ENCODE assay signal across 8 mouse cellular contexts in genomic region chr11:87442643-87443372, GRCm38 (mm10). TPM values are rescaled to one million over a fixed set of nuclear protein-coding genes. Genes with fewer than 3 reads are reported as not detected.
DNase-seq lines count a peak whose midpoint lies in the region; ATAC-seq and TF ChIP-seq lines count a peak whose summit lies in the region.
"Not testable (repeated sequence)": the region's sequence is repeated elsewhere in the genome, so short reads cannot be mapped to it uniquely, and the experiment has no call there.

No protein-coding gene starts in this region.

- under 1% methylated on average over 33 of the region's 62 CpGs for WGBS in heart, embryonic 12.5 days
- WGBS in kidney, embryonic 16.5 days: under 1% methylated on average over 29 of the region's 62 CpGs
- 1% methylated on average over 34 of the region's 62 CpGs for WGBS in liver, adult 2 months

- peak; percentile 87 for DNase-seq in A20 (ENCODE audit: low read depth, low spot score)
- peak; percentile 69 for DNase-seq in liver, adult 2 months (ENCODE audit: extremely low read depth, low read depth, low spot score)
- peak; percentile 83 to 84 for DNase-seq in spleen, postnatal 36 days (ENCODE audit: low spot score in 2 of 2)

- H3K36me3 ChIP-seq in heart, embryonic 12.5 days; kidney, embryonic 16.5 days (ENCODE audit: insufficient read depth, low read length); liver, adult 2 months (ENCODE audit: control insufficient read depth, insufficient read depth, low read length): not testable (repeated sequence)

- H3K79me2 ChIP-seq in liver, adult 2 months (ENCODE audit: control insufficient read depth, insufficient read depth, low read length): not testable (repeated sequence)

- H3K4me2 ChIP-seq in heart, embryonic 12.5 days: peak overlapping the region; percentile 70
- peak overlapping the region; percentile 61 for H3K4me2 ChIP-seq in kidney, embryonic 16.5 days (replicated peaks; ENCODE audit: low read depth, low read length)

- peak overlapping the region; percentile 56; the same call in 1 of the 2 replicates for H3K9ac ChIP-seq in heart, embryonic 12.5 days
- peak overlapping the region; percentile 62; the same call in 1 of the 2 replicates for H3K9ac ChIP-seq in kidney, embryonic 16.5 days (replicated peaks; ENCODE audit: low read length)
- peak overlapping the region; percentile 85 for H3K9ac ChIP-seq in liver, adult 2 months (ENCODE audit: low read depth, low read length)

- not testable (repeated sequence) for TF ChIP-seq CTCF in bone marrow macrophage, adult 2 months (IDR thresholded peaks at IDR 0.05; ENCODE audit: low read depth, low read length)
- TF ChIP-seq CTCF in liver, adult 2 months (IDR thresholded peaks at IDR 0.05; ENCODE audit: low read depth, low read length): peak; percentile 12; the same call in 1 of the 2 replicates

- not testable (repeated sequence) for TF ChIP-seq POLR2A in bone marrow macrophage, adult 2 months (IDR thresholded peaks at IDR 0.05; ENCODE audit: borderline replicate concordance, low read depth, low read length); liver, adult 2 months (IDR thresholded peaks at IDR 0.05; ENCODE audit: extremely low read depth, insufficient read depth, low read length)

- not testable (repeated sequence) for H3K9me3 ChIP-seq in heart, embryonic 12.5 days (replicated peaks); kidney, embryonic 16.5 days (ENCODE audit: low read length)

- H3K27ac ChIP-seq in bone marrow macrophage, adult 2 months (ENCODE audit: insufficient read depth, low read depth, low read length): peak overlapping the region; percentile 44
- H3K27ac ChIP-seq in heart, embryonic 12.5 days (ENCODE audit: poor library complexity, severe bottlenecking): peak overlapping the region; percentile 60
- peak overlapping the region; percentile 75 for H3K27ac ChIP-seq in kidney, embryonic 16.5 days (ENCODE audit: low read length)
- H3K27ac ChIP-seq in liver, adult 2 months (replicated peaks; ENCODE audit: insufficient read depth, low read depth, low read length): peak overlapping the region; percentile 90

- ATAC-seq in erythroid progenitor cell, adult 5-6 weeks (replicated peaks; ENCODE audit: low FRiP score, poor library complexity, severe bottlenecking): peak; percentile 99
- ATAC-seq in heart, embryonic 12.5 days (ENCODE audit: insufficient number of reproducible peaks, low FRiP score): peak; percentile 99
- peak; percentile 98 for ATAC-seq in kidney, embryonic 16.5 days (ENCODE audit: low FRiP score, low TSS enrichment)
- peak; percentile 99 for ATAC-seq in monocyte, adult 5-6 weeks (replicated peaks; ENCODE audit: insufficient number of reproducible peaks, low FRiP score, low TSS enrichment, poor library complexity, severe bottlenecking)

- H3K4me1 ChIP-seq in bone marrow macrophage, adult 2 months (ENCODE audit: control insufficient read depth, insufficient read depth, low read length); heart, embryonic 12.5 days (replicated peaks); liver, adult 2 months (ENCODE audit: control insufficient read depth, insufficient read depth, low read length): not testable (repeated sequence)
- H3K4me1 ChIP-seq in kidney, embryonic 16.5 days (ENCODE audit: insufficient read depth, low read length): peaks cover 12% of the 10 kb centered on the region

- peak overlapping the region; percentile 45 for H3K4me3 ChIP-seq in bone marrow macrophage, adult 2 months (ENCODE audit: insufficient read depth, low read length)
- H3K4me3 ChIP-seq in heart, embryonic 12.5 days: peak overlapping the region; percentile 39
- peak overlapping the region; percentile 37 for H3K4me3 ChIP-seq in kidney, embryonic 16.5 days (ENCODE audit: low read length)
- H3K4me3 ChIP-seq in liver, adult 2 months (ENCODE audit: insufficient read depth, low read depth, low read length): peak overlapping the region; percentile 53; the same call in 1 of the 2 replicates

- H3K27me3 ChIP-seq in heart, embryonic 12.5 days (replicated peaks); kidney, embryonic 16.5 days (ENCODE audit: insufficient read depth, low read length); liver, adult 2 months (ENCODE audit: control insufficient read depth, insufficient read depth, low read length): not testable (repeated sequence)

RNA-seq across cellular contexts. Expression of gene Tex14, which starts 37.9 kb away (rescaled TPM):
- polyA plus RNA-seq in bone marrow macrophage, adult 2 months (2012; ENCODE audit: insufficient read depth, insufficient read length, missing spikeins): not detected in 2 replicates
- total RNA-seq in erythroid progenitor cell, adult 5-6 weeks (2015; ENCODE audit: low replicate concordance): 8.8 TPM in 1 of 2 replicates, not detected in the other
- total RNA-seq in erythroid progenitor cell, adult 5-6 weeks (2017; ENCODE audit: low replicate concordance): not detected in 2 replicates
- polyA plus RNA-seq in heart, embryonic 12.5 days (2016; fragmentation: Nextera tagmentation; extraction: Ambion mirVana): 0.27 and 0.45 TPM in 2 replicates
- polyA plus RNA-seq in kidney, embryonic 16.5 days (2015; fragmentation: Nextera tagmentation; extraction: Ambion mirVana): 0.31 and 0.76 TPM in 2 replicates
- total RNA-seq in liver, adult 2 months (2014; rRNA removed): 0.07 and 0.28 TPM in 2 replicates
- polyA plus RNA-seq in liver, adult 2 months (2012; rRNA removed): 0.02 TPM in 1 of 2 replicates, not detected in the other
- 3.7 to 4.4 TPM in 2 of 3 replicates, not detected in the other for total RNA-seq in monocyte, adult 5-6 weeks (2017)

RNA-seq across cellular contexts. Expression of gene Rad51c, which starts 38.1 kb away (rescaled TPM):
- 3.4 and 3.7 TPM in 2 replicates for polyA plus RNA-seq in bone marrow macrophage, adult 2 months (2012; ENCODE audit: insufficient read depth, insufficient read length, missing spikeins)
- 5.0 and 5.4 TPM in 2 replicates for total RNA-seq in erythroid progenitor cell, adult 5-6 weeks (2015; ENCODE audit: low replicate concordance)
- total RNA-seq in erythroid progenitor cell, adult 5-6 weeks (2017; ENCODE audit: low replicate concordance): 13.2 and 14.8 TPM in 2 replicates
- polyA plus RNA-seq in heart, embryonic 12.5 days (2016; fragmentation: Nextera tagmentation; extraction: Ambion mirVana): 10.8 and 11.5 TPM in 2 replicates
- 7.9 and 8.7 TPM in 2 replicates for polyA plus RNA-seq in kidney, embryonic 16.5 days (2015; fragmentation: Nextera tagmentation; extraction: Ambion mirVana)
- 0.28 and 0.67 TPM in 2 replicates for total RNA-seq in liver, adult 2 months (2014; rRNA removed)
- 0.16 and 0.32 TPM in 2 replicates for polyA plus RNA-seq in liver, adult 2 months (2012; rRNA removed)
- 2.6 to 6.8 TPM (median 6.5 TPM) in 3 replicates for total RNA-seq in monocyte, adult 5-6 weeks (2017)

Comparison
In these comparisons a context has a peak if more than half of its experiments do, and no peak if none do; other contexts are left out.
1. Peak in every context shown above with its lines: DNase-seq, ATAC-seq, H3K4me3 ChIP-seq and H3K27ac ChIP-seq.